Comparison of ENCODE assay signal across 9 mouse cellular contexts in the genomic region with DNA sequence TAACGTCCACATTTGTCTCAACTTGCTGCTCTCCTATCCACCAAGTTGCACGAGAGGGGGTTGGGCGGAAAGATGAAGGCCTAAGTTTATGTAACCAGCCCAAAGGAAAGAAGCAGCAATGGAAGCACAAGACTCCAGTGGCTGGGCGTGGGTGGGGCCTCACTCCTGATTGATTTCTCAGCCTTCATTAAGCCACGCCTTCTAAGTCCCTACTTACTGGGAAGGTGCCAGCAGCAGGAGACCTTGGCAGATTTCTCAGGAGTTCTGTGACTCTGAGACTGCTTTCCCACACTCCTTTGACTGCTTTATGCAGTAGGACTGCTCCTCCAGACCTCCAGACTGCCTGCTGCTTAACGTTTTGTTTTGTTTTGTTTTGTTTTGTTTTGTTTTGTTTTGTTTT.
A peak's percentile ranks its signal among the peaks of the same experiment; 100 is the strongest.
DNase-seq lines count a peak whose midpoint lies in the region; ATAC-seq and TF ChIP-seq lines count a peak whose summit lies in the region.
"Had no signal": no experiment of that assay in that cellular context is flagged by ENCODE, and none has a peak within 500 bp of the region (broad histone marks: within the 10 kb centered on the region; RNA-seq: fewer than 3 reads in every experiment).

No protein-coding gene starts in this region.

- no peaks in the 10 kb centered on the region for H3K36me3 ChIP-seq in ES-E14 (ENCODE audit: control insufficient read depth, insufficient read depth, low read length, poor library complexity, severe bottlenecking)
- no peaks in the 10 kb centered on the region for H3K36me3 ChIP-seq in liver, embryonic 14.5 days (replicated peaks; ENCODE audit: control insufficient read depth, insufficient read depth, low read depth)

- no peak for TF ChIP-seq EP300 in liver, embryonic 14.5 days (IDR thresholded peaks at IDR 0.05; ENCODE audit: low read depth)

- no peak overlapping the region for H3K4me2 ChIP-seq in liver, embryonic 14.5 days (ENCODE audit: low read depth)

- peak; percentile 57; the same call in 1 of the 2 replicates for ATAC-seq in liver, embryonic 14.5 days (ENCODE audit: insufficient read depth)

- H3K9me3 ChIP-seq in ES-E14 (ENCODE audit: control insufficient read depth, insufficient read depth, low read depth, low read length), result no peaks in the 10 kb centered on the region
- H3K9me3 ChIP-seq in liver, embryonic 14.5 days (ENCODE audit: control insufficient read depth, low read length), result no peaks in the 10 kb centered on the region

- no peak overlapping the region for H3K9ac ChIP-seq in ES-E14 (ENCODE audit: insufficient read depth, low read depth, low read length, poor library complexity, severe bottlenecking)
- no peak overlapping the region for H3K9ac ChIP-seq in liver, embryonic 14.5 days (replicated peaks)

- in situ Hi-C loops in ES-E14 (cut with MboI; ENCODE audit: low sequenced_read_pairs in 2 of 2, unreplicated experiment in 2 of 2), result no loop called here

- peaks cover 0 to 4% of the 10 kb centered on the region in 2 experiments; a peak in 1 of 4 replicates for H3K4me1 ChIP-seq in ES-E14 (ENCODE audit: control insufficient read depth in 2 of 2, insufficient read depth in 2 of 2, low read length in 2 of 2, poor library complexity in 1 of 2)
- peaks cover 0 to 7% of the 10 kb centered on the region in 2 experiments; a peak in 1 of 4 replicates for H3K4me1 ChIP-seq in liver, embryonic 14.5 days (replicated peaks; ENCODE audit: control insufficient read depth in 2 of 2, insufficient read depth in 2 of 2, low read length in 1 of 2)

- 27% methylated on average over 6 of the region's 6 CpGs for WGBS in liver, embryonic 14.5 days (ENCODE audit: insufficient replicate concordance)

- no peak overlapping the region for H3K4me3 ChIP-seq in ES-E14 (ENCODE audit: insufficient read depth in 1 of 2, low read depth in 1 of 2, low read length in 2 of 2, poor library complexity in 1 of 2, severe bottlenecking in 1 of 2)
- no peak overlapping the region for H3K4me3 ChIP-seq in liver, embryonic 14.5 days (ENCODE audit: insufficient read depth in 1 of 2, low read depth in 2 of 2, low read length in 2 of 2)
- H3K4me3 ChIP-seq in left cerebral cortex, adult 2 months, result no peak overlapping the region

- no peak overlapping the region for H3K27ac ChIP-seq in ES-E14 (ENCODE audit: insufficient read depth, low read depth, low read length, poor library complexity, severe bottlenecking)
- no peak overlapping the region for H3K27ac ChIP-seq in liver, embryonic 14.5 days
- no peak overlapping the region for H3K27ac ChIP-seq in left cerebral cortex, adult 2 months

- intact Hi-C loops in heart, postnatal 10 days (cut with DNase I), result no loop called here
- intact Hi-C loops in left cerebral cortex, adult 2 months (cut with DNase I), result no loop called here

- no peaks in the 10 kb centered on the region for H3K27me3 ChIP-seq in liver, embryonic 14.5 days (ENCODE audit: control insufficient read depth, insufficient read depth, low read length)

- TF ChIP-seq CTCF in liver, embryonic 14.5 days (IDR thresholded peaks at IDR 0.05; ENCODE audit: low read depth), result no peak
- TF ChIP-seq CTCF in left cerebral cortex, adult 2 months (IDR thresholded peaks at IDR 0.05), result no peak

- peak; percentile 16 to 18 for DNase-seq in heart, postnatal 10 days
- DNase-seq in heart, adult 18-20 months, result no peak
- DNase-seq in ES-E14 (ENCODE audit: low read depth, low spot score), result peak; percentile 54
- DNase-seq in adrenal gland, postnatal 25 days, result peak; percentile 31
- DNase-seq in liver, embryonic 14.5 days (ENCODE audit: low read depth in 3 of 3, low spot score in 3 of 3), result peak in 2 of 3 experiments; percentile 7 to 28
- DNase-seq in layer of hippocampus, adult 9-11 months, result no peak
- DNase-seq in thymus, adult 18-20 months, result no peak
- no peak for DNase-seq in left cerebral cortex, adult 2 months (ENCODE audit: extremely low spot score in 1 of 2, low spot score in 2 of 2)
- DNase-seq: cerebellum, adult 9-11 months had no signal

TF ChIP-seq in ES-E14, 5 proteins besides CTCF, POLR2A, EP300 and RAD21:
- TF ChIP-seq MAFK (IDR thresholded peaks at IDR 0.05; ENCODE audit: insufficient read depth, low read depth, low read length) (no peak), HCFC1 (IDR thresholded peaks at IDR 0.05; ENCODE audit: borderline replicate concordance, insufficient read depth, low read length) (no peak), CHD2 (IDR thresholded peaks at IDR 0.05; ENCODE audit: low read depth, low read length) (no peak), ZNF384 (IDR thresholded peaks at IDR 0.05; ENCODE audit: low read depth, low read length) (no peak), ZC3H11A (IDR thresholded peaks at IDR 0.05; ENCODE audit: borderline replicate concordance, low read depth, low read length) (no peak)

Comparison
In these comparisons a context has a peak if more than half of its experiments do, and no peak if none do; other contexts are left out.
1. DNase-seq: peak in heart, postnatal 10 days (2 of 2), ES-E14 (single experiment), adrenal gland, postnatal 25 days (single experiment) and liver, embryonic 14.5 days (2 of 3); none in heart, adult 18-20 months (0 of 2), layer of hippocampus, adult 9-11 months (single experiment), thymus, adult 18-20 months (0 of 2) and left cerebral cortex, adult 2 months (0 of 2).